Mouse (Mus musculus): ENCODE measurements at regions not wholly inside any gene's neighbourhood (a gene's known extent, or its start where the extent isn't known, plus 50 kb on each side); places are given as distances from the start of the nearest gene placed in this dataset.

GRCm38 (mm10) chr8:8325420-8325819, 335.6 kb downstream of the Efnb2 start:
- TF ChIP-seq CHD2 (IDR thresholded peaks at IDR 0.05; ENCODE audit: low read depth, low read length) (no peak), HCFC1 (IDR thresholded peaks at IDR 0.05; ENCODE audit: borderline replicate concordance, insufficient read depth, low read length) (no peak), MAFK (IDR thresholded peaks at IDR 0.05; ENCODE audit: insufficient read depth, low read depth, low read length) (no peak), ZNF384 (IDR thresholded peaks at IDR 0.05; ENCODE audit: low read depth, low read length) (no peak), ZC3H11A (IDR thresholded peaks at IDR 0.05; ENCODE audit: borderline replicate concordance, low read depth, low read length) (no peak)

Data from ES-E14 (cell line).